Mouse (Mus musculus): Measurements from ENCODE around the gene Cutal.

GRCm38 (mm10) chr2:34911871-34912270, 37.7 kb downstream of the Cutal start:
- no peak for TF ChIP-seq CTCF (IDR thresholded peaks at IDR 0.05; ENCODE audit: borderline replicate concordance, control insufficient read depth, extremely low read depth, insufficient read depth, low read length, poor library complexity)
- no peak for TF ChIP-seq POLR2A (IDR thresholded peaks at IDR 0.05; ENCODE audit: control insufficient read depth, extremely low read depth, insufficient read depth, low read length, poor library complexity)

All from thymus, adult 2 months (tissue).